Mouse (Mus musculus) retina, postnatal 7 days (tissue): Measurements from ENCODE around the gene Fzd2.
"Not testable (repeated sequence)": the region's sequence is repeated elsewhere in the genome, so short reads cannot be mapped to it uniquely, and the experiment has no call there.

ENCODE experiments used
- DNase-seq: peaks from one replicate; pipeline ENCODE4 v3.0.0-alpha.2; 2012; ENCODE audit warnings: low read depth, low spot score

Gene Fzd2

GRCm38 (mm10) chr11:102604010-102604584 is at the start of gene Fzd2:
Gene Fzd2 (plus strand): TSS chr11:102604396.
- DNase-seq, result peak; percentile 82

- DNase-seq, result no peak
Measured at GRCm38 (mm10) chr11:102555400-102556030, 48.7 kb upstream of the Fzd2 start.

GRCm38 (mm10) chr11:102556031-102556715 is 48.0 kb upstream of the Fzd2 start, which contains the start of gene Gpatch8:
Gene Gpatch8 (minus strand): TSS chr11:102556392.
- DNase-seq, result peak; percentile 94

- no peak for DNase-seq
Measured at GRCm38 (mm10) chr11:102556716-102557074, 47.5 kb upstream of the Fzd2 start.

- DNase-seq, result no peak
Measured at GRCm38 (mm10) chr11:102557386-102557785, 46.8 kb upstream of the Fzd2 start.

- DNase-seq, result no peak
Measured at GRCm38 (mm10) chr11:102558704-102559103, 45.5 kb upstream of the Fzd2 start.

GRCm38 (mm10) chr11:102564952-102565671 is 39.1 kb upstream of the Fzd2 start:
- not testable (repeated sequence) for DNase-seq

GRCm38 (mm10) chr11:102565741-102566140 is 38.5 kb upstream of the Fzd2 start:
- DNase-seq, result no peak

GRCm38 (mm10) chr11:102566290-102566689 is 37.9 kb upstream of the Fzd2 start:
- no peak for DNase-seq

- no peak for DNase-seq
Measured at GRCm38 (mm10) chr11:102567157-102567556, 37.0 kb upstream of the Fzd2 start.

- DNase-seq, result no peak
Measured at GRCm38 (mm10) chr11:102567723-102568122, 36.5 kb upstream of the Fzd2 start.

GRCm38 (mm10) chr11:102568191-102568590 is 36.0 kb upstream of the Fzd2 start:
- no peak for DNase-seq

GRCm38 (mm10) chr11:102568756-102569377 is 35.3 kb upstream of the Fzd2 start:
- DNase-seq, result no peak

- peak; percentile 73 for DNase-seq
Measured at GRCm38 (mm10) chr11:102572866-102573663, 31.1 kb upstream of the Fzd2 start.

GRCm38 (mm10) chr11:102575034-102575433 is 29.2 kb upstream of the Fzd2 start:
- no peak for DNase-seq

- no peak for DNase-seq
Measured at GRCm38 (mm10) chr11:102576050-102576754, 28.0 kb upstream of the Fzd2 start.

- peak; percentile 72 for DNase-seq
Measured at GRCm38 (mm10) chr11:102578341-102579118, 25.7 kb upstream of the Fzd2 start.

GRCm38 (mm10) chr11:102579165-102580033 is 24.8 kb upstream of the Fzd2 start, which contains the start of gene Gm11627:
Gene Gm11627 (minus strand): TSS chr11:102579461.
- no peak for DNase-seq

GRCm38 (mm10) chr11:102580034-102580330 is 24.2 kb upstream of the Fzd2 start:
- no peak for DNase-seq
